19 mouse cellular contexts compared by ENCODE assay signal in the genomic region with DNA sequence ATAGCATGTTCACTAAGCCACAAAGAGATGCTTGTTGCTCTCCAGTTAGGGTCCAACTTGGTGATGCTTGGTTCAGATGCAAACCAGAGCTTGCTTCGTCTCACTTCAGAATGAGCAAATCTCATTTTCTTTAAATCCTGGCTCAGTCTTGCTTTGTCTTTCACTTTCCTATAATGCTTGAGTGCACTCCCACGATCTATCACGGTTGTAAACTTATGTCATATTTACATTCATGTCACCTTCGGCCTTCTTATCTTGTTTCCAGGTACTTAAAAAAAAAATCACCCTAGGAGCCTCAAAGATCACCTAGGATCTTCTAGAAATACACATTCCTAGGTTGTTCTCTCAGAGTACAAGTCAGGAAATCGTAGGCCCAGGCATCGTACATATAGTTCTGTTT. TPM values are rescaled to one million over a fixed set of nuclear protein-coding genes. Genes with fewer than 3 reads are reported as not detected.
DNase-seq lines count a peak whose midpoint lies in the region; ATAC-seq lines count a peak whose summit lies in the region.
"Had no signal": no experiment of that assay in that cellular context is flagged by ENCODE, and none has a peak within 500 bp of the region (broad histone marks: within the 10 kb centered on the region; RNA-seq: fewer than 3 reads in every experiment).

No protein-coding gene starts in this region.

- no peaks in the 10 kb centered on the region for H3K36me3 ChIP-seq in intestine, embryonic 15.5 days
- no peaks in the 10 kb centered on the region for H3K36me3 ChIP-seq in intestine, embryonic 16.5 days (ENCODE audit: control insufficient read depth, insufficient read depth, low read length)
- no peaks in the 10 kb centered on the region for H3K36me3 ChIP-seq in splenic B cell, adult 2 months (ENCODE audit: control insufficient read depth, insufficient read depth, low read length, poor library complexity, severe bottlenecking)
- no peaks in the 10 kb centered on the region for H3K36me3 ChIP-seq in midbrain, embryonic 10.5 days
- no peaks in the 10 kb centered on the region for H3K36me3 ChIP-seq in forebrain, embryonic 11.5 days (ENCODE audit: control insufficient read depth, insufficient read depth, low read length)
- H3K36me3 ChIP-seq: embryonic facial prominence, embryonic 10.5 days; embryonic facial prominence, embryonic 12.5 days; forebrain, embryonic 12.5 days had no signal

- no peak overlapping the region for H3K4me3 ChIP-seq in intestine, embryonic 15.5 days (replicated peaks)
- no peak overlapping the region for H3K4me3 ChIP-seq in intestine, embryonic 16.5 days (ENCODE audit: low read length)
- H3K4me3 ChIP-seq in midbrain, embryonic 10.5 days = no peak overlapping the region
- no peak overlapping the region for H3K4me3 ChIP-seq in forebrain, embryonic 11.5 days (ENCODE audit: low read depth, low read length)
- H3K4me3 ChIP-seq: embryonic facial prominence, embryonic 10.5 days; embryonic facial prominence, embryonic 12.5 days; forebrain, embryonic 12.5 days had no signal

- H3K27ac ChIP-seq in intestine, embryonic 15.5 days = peak overlapping the region; percentile 20; the same call in 1 of the 2 replicates
- H3K27ac ChIP-seq in intestine, embryonic 16.5 days (ENCODE audit: low read length) = peak overlapping the region; percentile 49
- no peak overlapping the region for H3K27ac ChIP-seq in midbrain, embryonic 10.5 days (replicated peaks)
- no peak overlapping the region for H3K27ac ChIP-seq in forebrain, embryonic 11.5 days (ENCODE audit: low read depth, low read length)
- H3K27ac ChIP-seq: embryonic facial prominence, embryonic 10.5 days; embryonic facial prominence, embryonic 12.5 days; forebrain, embryonic 12.5 days had no signal

- 0 out of 2 replicates have a peak, but pooled peaks cover 3% of the 10 kb centered on the region for H3K9me3 ChIP-seq in intestine, embryonic 15.5 days
- H3K9me3 ChIP-seq in intestine, embryonic 16.5 days (ENCODE audit: control insufficient read depth, low read length) = no peaks in the 10 kb centered on the region
- H3K9me3 ChIP-seq in midbrain, embryonic 10.5 days (replicated peaks) = no peaks in the 10 kb centered on the region; the same call in 1 of the 2 replicates
- H3K9me3 ChIP-seq in forebrain, embryonic 11.5 days (ENCODE audit: control insufficient read depth, low read length) = no peaks in the 10 kb centered on the region
- H3K9me3 ChIP-seq: embryonic facial prominence, embryonic 10.5 days; embryonic facial prominence, embryonic 12.5 days; forebrain, embryonic 12.5 days had no signal

- H3K4me1 ChIP-seq in intestine, embryonic 15.5 days (replicated peaks) = no peaks in the 10 kb centered on the region; the same call in 1 of the 2 replicates
- H3K4me1 ChIP-seq in intestine, embryonic 16.5 days (ENCODE audit: control insufficient read depth, insufficient read depth, low read length) = no peaks in the 10 kb centered on the region
- no peaks in the 10 kb centered on the region for H3K4me1 ChIP-seq in midbrain, embryonic 10.5 days
- H3K4me1 ChIP-seq in forebrain, embryonic 11.5 days (replicated peaks; ENCODE audit: control insufficient read depth, insufficient read depth, low read length) = no peaks in the 10 kb centered on the region
- H3K4me1 ChIP-seq: embryonic facial prominence, embryonic 10.5 days; embryonic facial prominence, embryonic 12.5 days; forebrain, embryonic 12.5 days had no signal

- H3K9ac ChIP-seq in intestine, embryonic 15.5 days = no peak overlapping the region
- no peak overlapping the region for H3K9ac ChIP-seq in intestine, embryonic 16.5 days (ENCODE audit: low read depth, low read length)
- H3K9ac ChIP-seq in forebrain, embryonic 11.5 days (ENCODE audit: low read length) = no peak overlapping the region
- H3K9ac ChIP-seq: embryonic facial prominence, embryonic 12.5 days; forebrain, embryonic 12.5 days had no signal

- H3K4me2 ChIP-seq in intestine, embryonic 15.5 days (replicated peaks) = peak overlapping the region; percentile 24; the same call in 1 of the 2 replicates
- no peak overlapping the region; the same call in 1 of the 2 replicates for H3K4me2 ChIP-seq in intestine, embryonic 16.5 days (ENCODE audit: low read depth, low read length)
- no peak overlapping the region for H3K4me2 ChIP-seq in forebrain, embryonic 11.5 days (ENCODE audit: low read depth, low read length, severe bottlenecking)
- H3K4me2 ChIP-seq: embryonic facial prominence, embryonic 12.5 days; forebrain, embryonic 12.5 days had no signal

- peak; percentile 29 for DNase-seq in large intestine, adult 2 months (ENCODE audit: low read depth, low spot score)
- peak; percentile 18 for DNase-seq in splenic B cell, adult 2 months (ENCODE audit: low read depth, low spot score)
- no peak for DNase-seq in cerebellum, postnatal 10 days
- no peak for DNase-seq in midbrain, embryonic 10.5 days (ENCODE audit: low spot score)
- no peak for DNase-seq in forebrain, embryonic 11.5 days (ENCODE audit: low spot score)
- DNase-seq: adrenal gland, adult 2 months; adrenal gland, postnatal 10 days; adrenal gland, postnatal 36 days; cerebellum, adult 11-12 months; cerebellum, adult 2 months; cerebellum, adult 9-11 months; cerebellum, postnatal 25 days had no signal

- peak; percentile 86 for ATAC-seq in intestine, embryonic 15.5 days
- ATAC-seq in intestine, embryonic 16.5 days = peak; percentile 83
- no peak for ATAC-seq in forebrain, embryonic 11.5 days (replicated peaks; ENCODE audit: low FRiP score)
- ATAC-seq: forebrain, embryonic 14.5 days; forebrain, embryonic 16.5 days had no signal

- no peaks in the 10 kb centered on the region for H3K27me3 ChIP-seq in intestine, embryonic 15.5 days (replicated peaks)
- no peaks in the 10 kb centered on the region for H3K27me3 ChIP-seq in intestine, embryonic 16.5 days (replicated peaks; ENCODE audit: control insufficient read depth, insufficient read depth, low read length)
- H3K27me3 ChIP-seq in splenic B cell, adult 2 months (ENCODE audit: control insufficient read depth, insufficient read depth, low read length, poor library complexity, severe bottlenecking) = no peaks in the 10 kb centered on the region
- no peaks in the 10 kb centered on the region for H3K27me3 ChIP-seq in midbrain, embryonic 10.5 days (ENCODE audit: low read depth, poor library complexity, severe bottlenecking)
- H3K27me3 ChIP-seq in forebrain, embryonic 11.5 days (ENCODE audit: control insufficient read depth, insufficient read depth, low read length) = no peaks in the 10 kb centered on the region
- H3K27me3 ChIP-seq: embryonic facial prominence, embryonic 12.5 days; forebrain, embryonic 12.5 days had no signal

- 60% methylated on average over 6 of the region's 6 CpGs for WGBS in intestine, embryonic 15.5 days
- 56% methylated on average over 6 of the region's 6 CpGs for WGBS in intestine, embryonic 16.5 days
- 35% methylated on average over 6 of the region's 6 CpGs for WGBS in large intestine, adult 2 months
- WGBS in midbrain, embryonic 10.5 days = 87% methylated on average over 6 of the region's 6 CpGs
- 91% methylated on average over 6 of the region's 6 CpGs for WGBS in forebrain, embryonic 11.5 days

RNA-seq across cellular contexts. Expression of gene Slc25a15, which starts 38.5 kb away (rescaled TPM):
- polyA plus RNA-seq in intestine, embryonic 15.5 days (2015; fragmentation: Nextera tagmentation; extraction: Ambion mirVana) = 93.6 and 102 TPM in 2 replicates
- polyA plus RNA-seq in intestine, embryonic 16.5 days (2015; fragmentation: Nextera tagmentation; extraction: Ambion mirVana) = 129 and 148 TPM in 2 replicates
- 34.1 and 84.3 TPM in 2 replicates for polyA plus RNA-seq in large intestine, adult 2 months (2012; rRNA removed)
- polyA plus RNA-seq in midbrain, embryonic 10.5 days (2016; fragmentation: Nextera tagmentation; extraction: Ambion mirVana) = 16.4 and 17.5 TPM in 2 replicates
- 17.4 and 18.2 TPM in 2 replicates for polyA plus RNA-seq in forebrain, embryonic 11.5 days (2014; fragmentation: Nextera tagmentation; extraction: Ambion mirVana)

RNA-seq across cellular contexts. Expression of gene Mrps31, which starts 51.3 kb away (rescaled TPM):
- 71.1 and 80.8 TPM in 2 replicates for polyA plus RNA-seq in intestine, embryonic 15.5 days (2015; fragmentation: Nextera tagmentation; extraction: Ambion mirVana)
- 73.0 and 78.7 TPM in 2 replicates for polyA plus RNA-seq in intestine, embryonic 16.5 days (2015; fragmentation: Nextera tagmentation; extraction: Ambion mirVana)
- 10.9 and 13.9 TPM in 2 replicates for polyA plus RNA-seq in large intestine, adult 2 months (2012; rRNA removed)
- 40.3 and 44.5 TPM in 2 replicates for polyA plus RNA-seq in midbrain, embryonic 10.5 days (2016; fragmentation: Nextera tagmentation; extraction: Ambion mirVana)
- polyA plus RNA-seq in forebrain, embryonic 11.5 days (2014; fragmentation: Nextera tagmentation; extraction: Ambion mirVana) = 37.3 and 43.6 TPM in 2 replicates

Comparison
In these comparisons a context has a peak if more than half of its experiments do, and no peak if none do; other contexts are left out.
1. H3K27ac ChIP-seq: peak in intestine, embryonic 15.5 days (single experiment) and intestine, embryonic 16.5 days (single experiment); none in midbrain, embryonic 10.5 days (single experiment) and forebrain, embryonic 11.5 days (single experiment).
2. DNase-seq: peak in large intestine, adult 2 months (single experiment) and splenic B cell, adult 2 months (single experiment); none in cerebellum, postnatal 10 days (0 of 2), midbrain, embryonic 10.5 days (single experiment) and forebrain, embryonic 11.5 days (single experiment).